Mouse (Mus musculus): ENCODE results near the gene Agbl5. TPM values are rescaled to one million over a fixed set of nuclear protein-coding genes. Genes with fewer than 3 reads are reported as not detected.

Agbl5 gene
- polyA plus RNA-seq, 1 experiment, result 22.6 TPM

DNA sequence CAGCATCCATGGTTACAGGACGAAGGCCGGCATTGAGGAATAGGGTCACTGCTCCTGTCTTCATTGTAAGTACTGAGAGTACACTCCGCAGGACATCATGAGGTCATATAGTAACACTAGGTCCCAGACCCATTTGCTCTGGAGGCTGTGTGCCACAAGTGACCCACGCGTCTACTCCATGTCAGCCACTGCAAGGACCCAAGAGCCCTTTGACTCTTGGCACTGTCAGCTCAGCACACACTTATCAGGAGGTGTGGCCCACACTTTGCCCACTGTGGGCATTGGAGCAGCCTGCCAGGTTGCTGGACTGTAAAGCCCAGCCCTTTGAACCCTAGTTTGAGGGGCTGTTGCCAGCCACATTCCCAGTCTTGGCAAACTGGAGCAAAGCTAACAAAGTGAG, 36.7 kb downstream of the Agbl5 start:
- H3K4me1 ChIP-seq (ENCODE audit: control insufficient read depth, insufficient read depth, low read length), result peaks cover 12% of the 10 kb centered on the region; the same call in 1 of the 2 replicates
- H3K36me3 ChIP-seq (ENCODE audit: control insufficient read depth, insufficient read depth, low read length), result no peaks in the 10 kb centered on the region
- no peak for TF ChIP-seq POLR2A (IDR thresholded peaks at IDR 0.05; ENCODE audit: low read depth, low read length)
- no peak for TF ChIP-seq CTCF (conservative IDR thresholded peaks at IDR 0.05; ENCODE audit: insufficient read depth, insufficient read length, low read depth, low read length)
- WGBS, result 58% methylated on average over 5 of the region's 5 CpGs
- peak; percentile 95 for DNase-seq
- no peaks in the 10 kb centered on the region for H3K27me3 ChIP-seq (replicated peaks; ENCODE audit: control insufficient read depth, insufficient read depth, low read length)
- H3K27ac ChIP-seq (ENCODE audit: insufficient read depth, low read depth, low read length), result peak overlapping the region; percentile 55
- no peak overlapping the region for H3K4me3 ChIP-seq (ENCODE audit: insufficient read depth, low read depth, low read length)

DNA sequence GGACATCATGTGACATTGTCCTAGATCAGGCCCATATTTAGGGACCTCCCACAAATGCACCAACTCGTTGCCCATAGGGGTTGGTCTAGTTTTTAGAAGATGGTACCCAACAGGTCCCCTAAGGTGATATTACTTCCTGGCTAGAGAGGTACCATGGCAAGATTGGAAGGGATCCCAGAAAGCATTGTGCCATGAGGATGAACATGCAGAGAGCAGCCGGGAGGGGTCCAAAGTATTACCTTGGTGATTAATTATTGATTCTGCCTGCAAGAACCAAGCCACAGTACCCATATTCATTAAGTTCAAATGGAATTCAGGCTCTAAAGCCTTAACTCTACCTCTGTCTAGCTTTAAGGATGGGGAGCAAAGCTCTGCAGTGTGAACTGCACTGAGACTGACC, 37.6 kb downstream of the Agbl5 start:
- 52% methylated on average over 2 of the region's 2 CpGs for WGBS
- Histone ChIP-seq H3K4me1 (ENCODE audit: control insufficient read depth, insufficient read depth, low read length) (peaks cover 8% of the 10 kb centered on the region; the same call in 1 of the 2 replicates), H3K36me3 (ENCODE audit: control insufficient read depth, insufficient read depth, low read length) (no peaks in the 10 kb centered on the region), H3K27me3 (replicated peaks; ENCODE audit: control insufficient read depth, insufficient read depth, low read length) (no peaks in the 10 kb centered on the region), H3K27ac (ENCODE audit: insufficient read depth, low read depth, low read length) (peak overlapping the region; percentile 81), H3K4me3 (ENCODE audit: insufficient read depth, low read depth, low read length) (no peak overlapping the region)
- TF ChIP-seq POLR2A (IDR thresholded peaks at IDR 0.05; ENCODE audit: low read depth, low read length) (no peak), CTCF (conservative IDR thresholded peaks at IDR 0.05; ENCODE audit: insufficient read depth, insufficient read length, low read depth, low read length) (no peak)
- DNase-seq, result peak; percentile 94

DNA sequence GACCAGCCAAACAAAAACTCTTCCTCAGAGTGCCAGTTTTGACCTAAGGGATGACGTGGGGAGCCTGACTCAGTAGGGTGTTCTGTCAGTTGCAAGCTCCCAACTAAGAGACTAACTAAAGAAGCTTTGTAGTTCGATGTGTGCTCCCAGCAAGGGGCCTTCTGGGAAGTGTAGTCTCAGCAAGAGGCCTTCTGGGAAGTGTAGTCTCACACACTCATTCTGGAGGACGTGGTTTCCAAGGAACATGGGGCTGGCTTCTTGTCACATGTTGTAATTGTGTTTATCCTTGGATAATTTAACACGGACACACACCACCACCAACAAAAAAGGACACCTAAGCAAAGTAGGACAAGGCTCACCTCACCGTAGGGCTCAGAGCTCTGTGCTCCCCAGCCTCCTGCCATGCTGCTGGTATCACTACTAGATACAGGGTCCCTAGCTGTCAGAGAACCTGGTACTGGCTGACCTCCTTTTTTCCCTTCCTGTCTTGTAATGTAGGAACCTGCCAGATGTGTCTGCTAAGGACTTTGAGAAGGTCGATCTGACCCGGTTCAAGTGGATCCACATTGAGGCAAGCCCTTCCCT, 39.5 kb downstream of the Agbl5 start:
- peaks cover 7% of the 10 kb centered on the region; the same call in 1 of the 2 replicates for H3K4me1 ChIP-seq (ENCODE audit: control insufficient read depth, insufficient read depth, low read length)
- DNase-seq, result peak; percentile 67
- WGBS, result 37% methylated on average over 7 of the region's 7 CpGs
- no peaks in the 10 kb centered on the region for H3K27me3 ChIP-seq (replicated peaks; ENCODE audit: control insufficient read depth, insufficient read depth, low read length)
- H3K36me3 ChIP-seq (ENCODE audit: control insufficient read depth, insufficient read depth, low read length), result no peaks in the 10 kb centered on the region
- TF ChIP-seq CTCF (conservative IDR thresholded peaks at IDR 0.05; ENCODE audit: insufficient read depth, insufficient read length, low read depth, low read length) (no peak), POLR2A (IDR thresholded peaks at IDR 0.05; ENCODE audit: low read depth, low read length) (no peak)
- H3K4me3 ChIP-seq (ENCODE audit: insufficient read depth, low read depth, low read length), result no peak overlapping the region
- H3K27ac ChIP-seq (ENCODE audit: insufficient read depth, low read depth, low read length), result no peak overlapping the region

DNA sequence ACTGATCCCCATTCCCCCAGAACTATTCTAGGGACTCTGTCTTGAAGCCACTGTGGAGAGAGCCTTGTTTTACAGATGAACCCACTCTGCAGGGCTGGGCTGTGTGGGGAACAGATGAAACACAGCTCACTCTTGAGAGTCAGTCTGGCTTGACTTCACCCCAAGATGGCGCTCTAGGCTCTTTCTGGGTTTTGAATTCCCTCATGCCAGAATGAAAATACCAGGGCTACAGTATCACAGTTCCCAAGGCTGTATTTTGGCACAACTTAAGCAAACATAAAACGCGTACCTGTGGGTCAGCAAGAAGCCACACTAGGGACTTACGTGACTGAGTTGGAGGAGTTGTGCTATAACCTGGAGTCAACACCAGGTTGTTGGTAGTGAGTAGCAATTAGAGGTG, 41.6 kb downstream of the Agbl5 start:
- DNase-seq, result peak; percentile 77
- no peaks in the 10 kb centered on the region for H3K36me3 ChIP-seq (ENCODE audit: control insufficient read depth, insufficient read depth, low read length)
- WGBS, result 37% methylated on average over 4 of the region's 4 CpGs
- TF ChIP-seq POLR2A (IDR thresholded peaks at IDR 0.05; ENCODE audit: low read depth, low read length) (no peak), CTCF (conservative IDR thresholded peaks at IDR 0.05; ENCODE audit: insufficient read depth, insufficient read length, low read depth, low read length) (peak; percentile 71)
- H3K27ac ChIP-seq (ENCODE audit: insufficient read depth, low read depth, low read length), result no peak overlapping the region
- H3K4me1 ChIP-seq (ENCODE audit: control insufficient read depth, insufficient read depth, low read length), result peaks cover 7% of the 10 kb centered on the region; the same call in 1 of the 2 replicates
- H3K4me3 ChIP-seq (ENCODE audit: insufficient read depth, low read depth, low read length), result no peak overlapping the region
- H3K27me3 ChIP-seq (replicated peaks; ENCODE audit: control insufficient read depth, insufficient read depth, low read length), result no peaks in the 10 kb centered on the region

DNA sequence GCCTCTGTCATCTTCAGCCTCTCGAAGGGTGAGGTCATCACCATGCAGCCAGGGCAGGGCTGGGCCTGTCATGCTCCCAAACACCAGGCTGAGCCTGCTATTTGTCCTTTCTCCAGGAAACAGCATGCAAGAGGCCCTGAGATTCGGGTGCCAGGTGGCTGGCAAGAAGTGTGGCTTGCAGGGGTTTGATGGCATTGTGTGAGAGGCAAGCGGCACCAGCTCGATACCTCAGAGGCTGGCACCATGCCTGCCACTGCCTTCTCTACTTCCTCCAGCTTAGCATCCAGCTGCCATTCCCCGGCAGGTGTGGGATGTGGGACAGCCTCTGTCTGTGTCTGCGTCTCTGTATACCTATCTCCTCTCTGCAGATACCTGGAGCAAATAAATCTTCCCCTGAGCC, 42.4 kb downstream of the Agbl5 start:
- WGBS, result 74% methylated on average over 6 of the region's 6 CpGs
- TF ChIP-seq CTCF (conservative IDR thresholded peaks at IDR 0.05; ENCODE audit: insufficient read depth, insufficient read length, low read depth, low read length) (no peak), POLR2A (IDR thresholded peaks at IDR 0.05; ENCODE audit: low read depth, low read length) (no peak)
- H3K27ac ChIP-seq (ENCODE audit: insufficient read depth, low read depth, low read length), result no peak overlapping the region
- peaks cover 7% of the 10 kb centered on the region; the same call in 1 of the 2 replicates for H3K4me1 ChIP-seq (ENCODE audit: control insufficient read depth, insufficient read depth, low read length)
- no peaks in the 10 kb centered on the region for H3K36me3 ChIP-seq (ENCODE audit: control insufficient read depth, insufficient read depth, low read length)
- H3K27me3 ChIP-seq (replicated peaks; ENCODE audit: control insufficient read depth, insufficient read depth, low read length), result no peaks in the 10 kb centered on the region
- no peak for DNase-seq
- H3K4me3 ChIP-seq (ENCODE audit: insufficient read depth, low read depth, low read length), result no peak overlapping the region

DNA sequence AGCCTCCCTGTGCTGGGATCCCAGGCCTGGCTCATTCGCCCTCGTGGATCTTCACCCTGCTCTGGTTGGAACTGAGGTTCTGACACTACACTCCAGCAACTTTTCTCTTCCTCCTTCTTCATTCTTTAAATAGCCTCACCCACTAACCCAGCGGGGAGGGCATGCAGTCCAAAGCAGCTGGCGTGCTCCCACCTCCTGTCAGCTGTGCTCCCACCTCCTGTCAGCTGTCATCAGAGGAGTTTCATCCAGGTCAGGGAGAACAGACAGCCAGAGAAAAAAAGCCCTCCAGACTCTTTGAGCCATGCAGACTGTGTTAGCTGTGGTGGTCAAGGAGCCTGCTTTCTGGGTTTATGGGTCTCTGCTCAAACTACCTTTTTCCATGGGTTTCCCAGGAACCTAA, 42.9 kb downstream of the Agbl5 start:
- DNase-seq, result no peak
- H3K36me3 ChIP-seq (ENCODE audit: control insufficient read depth, insufficient read depth, low read length), result no peaks in the 10 kb centered on the region
- WGBS, result 83% methylated on average over 4 of the region's 4 CpGs
- peaks cover 7% of the 10 kb centered on the region; the same call in 1 of the 2 replicates for H3K4me1 ChIP-seq (ENCODE audit: control insufficient read depth, insufficient read depth, low read length)
- H3K27ac ChIP-seq (ENCODE audit: insufficient read depth, low read depth, low read length), result no peak overlapping the region
- H3K27me3 ChIP-seq (replicated peaks; ENCODE audit: control insufficient read depth, insufficient read depth, low read length), result no peaks in the 10 kb centered on the region
- H3K4me3 ChIP-seq (ENCODE audit: insufficient read depth, low read depth, low read length), result no peak overlapping the region
- TF ChIP-seq CTCF (conservative IDR thresholded peaks at IDR 0.05; ENCODE audit: insufficient read depth, insufficient read length, low read depth, low read length) (no peak), POLR2A (IDR thresholded peaks at IDR 0.05; ENCODE audit: low read depth, low read length) (no peak)

DNA sequence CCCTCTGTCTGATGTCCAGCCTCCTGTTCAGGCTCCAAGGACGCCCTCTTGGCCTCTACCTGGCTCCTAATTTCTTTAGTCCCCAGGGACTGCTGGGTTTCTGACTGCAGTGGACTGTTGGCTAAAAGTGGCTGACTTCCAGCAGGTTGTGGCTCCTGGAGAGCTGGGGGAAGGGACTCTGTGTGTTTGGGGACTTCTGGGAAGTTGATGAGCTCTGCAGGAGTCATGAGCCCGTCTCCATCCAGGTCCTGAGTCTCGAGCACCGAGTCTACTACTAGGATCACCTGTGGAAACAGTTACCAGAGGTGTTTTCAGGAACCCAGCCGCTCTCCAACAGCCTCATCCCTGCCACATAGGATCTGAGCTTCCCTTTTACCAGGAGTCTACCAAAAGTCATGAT, 45.2 kb downstream of the Agbl5 start:
- no peaks in the 10 kb centered on the region for H3K27me3 ChIP-seq (replicated peaks; ENCODE audit: control insufficient read depth, insufficient read depth, low read length)
- 69% methylated on average over 5 of the region's 5 CpGs for WGBS
- no peak overlapping the region for H3K27ac ChIP-seq (ENCODE audit: insufficient read depth, low read depth, low read length)
- H3K4me1 ChIP-seq (ENCODE audit: control insufficient read depth, insufficient read depth, low read length), result no peaks in the 10 kb centered on the region
- H3K36me3 ChIP-seq (ENCODE audit: control insufficient read depth, insufficient read depth, low read length), result no peaks in the 10 kb centered on the region
- no peak overlapping the region for H3K4me3 ChIP-seq (ENCODE audit: insufficient read depth, low read depth, low read length)
- TF ChIP-seq CTCF (conservative IDR thresholded peaks at IDR 0.05; ENCODE audit: insufficient read depth, insufficient read length, low read depth, low read length), result no peak
- TF ChIP-seq POLR2A (IDR thresholded peaks at IDR 0.05; ENCODE audit: low read depth, low read length), result no peak
- no peak for DNase-seq
